14 mouse cellular contexts compared by ENCODE assay signal in the genomic region with DNA sequence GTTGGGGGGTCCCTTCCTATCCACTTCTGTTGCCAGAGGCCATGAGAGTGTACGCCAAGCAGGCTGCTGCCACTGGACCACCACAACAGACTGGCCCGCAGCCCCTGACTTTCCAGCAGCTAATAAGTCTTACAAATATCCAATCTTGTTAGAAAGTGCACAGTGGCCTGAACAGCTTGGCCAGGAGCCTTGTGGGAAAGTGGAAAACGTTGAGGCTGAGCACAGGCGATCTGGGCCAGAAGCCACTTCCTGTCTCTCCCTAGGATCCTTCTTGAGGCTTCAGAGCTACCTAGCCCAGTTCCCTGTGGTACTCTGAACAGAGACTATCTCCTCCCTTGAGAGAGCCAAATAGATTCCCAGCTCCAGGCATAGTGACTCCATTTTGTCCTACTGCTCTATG. TPM values are rescaled to one million over a fixed set of nuclear protein-coding genes. Genes with fewer than 3 reads are reported as not detected.
DNase-seq lines count a peak whose midpoint lies in the region; ATAC-seq and TF ChIP-seq lines count a peak whose summit lies in the region.
"Had no signal": no experiment of that assay in that cellular context is flagged by ENCODE, and none has a peak within 500 bp of the region (broad histone marks: within the 10 kb centered on the region; RNA-seq: fewer than 3 reads in every experiment).

No protein-coding gene starts in this region.

- H3K36me3 ChIP-seq in forebrain, embryonic 12.5 days (replicated peaks) = no peaks in the 10 kb centered on the region
- no peaks in the 10 kb centered on the region for H3K36me3 ChIP-seq in forebrain, postnatal 0 days (ENCODE audit: insufficient read depth)
- no peaks in the 10 kb centered on the region for H3K36me3 ChIP-seq in hindbrain, embryonic 12.5 days
- no peaks in the 10 kb centered on the region for H3K36me3 ChIP-seq in hindbrain, embryonic 11.5 days (ENCODE audit: control insufficient read depth, insufficient read depth, low read length)
- H3K36me3 ChIP-seq in embryonic facial prominence, embryonic 13.5 days = no peaks in the 10 kb centered on the region
- H3K36me3 ChIP-seq in limb, embryonic 12.5 days = no peaks in the 10 kb centered on the region
- H3K36me3 ChIP-seq: midbrain, embryonic 15.5 days had no signal

- no peaks in the 10 kb centered on the region for H3K27me3 ChIP-seq in forebrain, embryonic 12.5 days
- no peaks in the 10 kb centered on the region for H3K27me3 ChIP-seq in forebrain, postnatal 0 days (ENCODE audit: insufficient read depth, low read length)
- 0 out of 2 replicates have a peak, but pooled peaks cover 3% of the 10 kb centered on the region for H3K27me3 ChIP-seq in hindbrain, embryonic 12.5 days
- H3K27me3 ChIP-seq in hindbrain, embryonic 11.5 days (ENCODE audit: control insufficient read depth, insufficient read depth, low read length) = no peaks in the 10 kb centered on the region
- no peaks in the 10 kb centered on the region for H3K27me3 ChIP-seq in embryonic facial prominence, embryonic 13.5 days
- no peaks in the 10 kb centered on the region for H3K27me3 ChIP-seq in limb, embryonic 12.5 days
- H3K27me3 ChIP-seq: midbrain, embryonic 15.5 days had no signal

- no peak for ATAC-seq in forebrain, embryonic 12.5 days (ENCODE audit: low FRiP score)
- no peak for ATAC-seq in forebrain, postnatal 0 days
- no peak for ATAC-seq in hindbrain, embryonic 12.5 days (ENCODE audit: low FRiP score)
- ATAC-seq in hindbrain, embryonic 11.5 days (ENCODE audit: low FRiP score) = no peak
- no peak for ATAC-seq in embryonic facial prominence, embryonic 13.5 days (ENCODE audit: insufficient number of reproducible peaks, insufficient read depth, low FRiP score, low TSS enrichment, low read depth)
- ATAC-seq in limb, embryonic 12.5 days (ENCODE audit: insufficient number of reproducible peaks, insufficient read depth, low FRiP score, low TSS enrichment, low read depth) = no peak
- ATAC-seq: lung, postnatal 0 days; midbrain, embryonic 15.5 days had no signal

- TF ChIP-seq CTCF in forebrain, postnatal 0 days (IDR thresholded peaks at IDR 0.05; ENCODE audit: low read depth) = no peak

- no peak overlapping the region for H3K4me3 ChIP-seq in forebrain, embryonic 12.5 days (replicated peaks)
- H3K4me3 ChIP-seq in forebrain, postnatal 0 days (ENCODE audit: low read depth, low read length) = no peak overlapping the region
- H3K4me3 ChIP-seq in hindbrain, embryonic 12.5 days = no peak overlapping the region
- H3K4me3 ChIP-seq in hindbrain, embryonic 11.5 days (ENCODE audit: low read depth, low read length) = no peak overlapping the region
- H3K4me3 ChIP-seq in embryonic facial prominence, embryonic 13.5 days = no peak overlapping the region
- no peak overlapping the region for H3K4me3 ChIP-seq in limb, embryonic 12.5 days (replicated peaks)
- H3K4me3 ChIP-seq: midbrain, embryonic 15.5 days had no signal

- no peak overlapping the region for H3K4me2 ChIP-seq in forebrain, embryonic 12.5 days
- no peak overlapping the region for H3K4me2 ChIP-seq in forebrain, postnatal 0 days (ENCODE audit: low read depth)
- no peak overlapping the region for H3K4me2 ChIP-seq in hindbrain, embryonic 12.5 days (replicated peaks)
- H3K4me2 ChIP-seq in hindbrain, embryonic 11.5 days (replicated peaks; ENCODE audit: low read depth, low read length) = no peak overlapping the region
- no peak overlapping the region for H3K4me2 ChIP-seq in embryonic facial prominence, embryonic 13.5 days
- no peak overlapping the region; the same call in 1 of the 2 replicates for H3K4me2 ChIP-seq in limb, embryonic 12.5 days
- H3K4me2 ChIP-seq: midbrain, embryonic 15.5 days had no signal

- peaks cover 59% of the 10 kb centered on the region for H3K4me1 ChIP-seq in forebrain, embryonic 12.5 days
- peaks cover 12% of the 10 kb centered on the region; the same call in 1 of the 2 replicates for H3K4me1 ChIP-seq in forebrain, postnatal 0 days (ENCODE audit: insufficient read depth)
- peaks cover 64% of the 10 kb centered on the region for H3K4me1 ChIP-seq in hindbrain, embryonic 12.5 days
- peaks cover 12% of the 10 kb centered on the region for H3K4me1 ChIP-seq in hindbrain, embryonic 11.5 days (replicated peaks; ENCODE audit: control insufficient read depth, insufficient read depth, low read length)
- H3K4me1 ChIP-seq in embryonic facial prominence, embryonic 13.5 days = peaks cover 74% of the 10 kb centered on the region
- peaks cover 74% of the 10 kb centered on the region for H3K4me1 ChIP-seq in limb, embryonic 12.5 days (replicated peaks)

- H3K9ac ChIP-seq in forebrain, embryonic 12.5 days = no peak overlapping the region
- H3K9ac ChIP-seq in forebrain, postnatal 0 days = no peak overlapping the region
- H3K9ac ChIP-seq in hindbrain, embryonic 12.5 days = no peak overlapping the region
- H3K9ac ChIP-seq in hindbrain, embryonic 11.5 days (ENCODE audit: low read depth, low read length) = no peak overlapping the region
- no peak overlapping the region for H3K9ac ChIP-seq in embryonic facial prominence, embryonic 13.5 days
- H3K9ac ChIP-seq in limb, embryonic 12.5 days (replicated peaks) = no peak overlapping the region
- H3K9ac ChIP-seq: midbrain, embryonic 15.5 days had no signal

- no peaks in the 10 kb centered on the region for H3K9me3 ChIP-seq in forebrain, embryonic 12.5 days
- H3K9me3 ChIP-seq in forebrain, postnatal 0 days (ENCODE audit: low read length) = no peaks in the 10 kb centered on the region
- no peaks in the 10 kb centered on the region for H3K9me3 ChIP-seq in hindbrain, embryonic 12.5 days (replicated peaks)
- no peaks in the 10 kb centered on the region for H3K9me3 ChIP-seq in hindbrain, embryonic 11.5 days (ENCODE audit: control insufficient read depth, low read length)
- no peaks in the 10 kb centered on the region for H3K9me3 ChIP-seq in embryonic facial prominence, embryonic 13.5 days
- H3K9me3 ChIP-seq in limb, embryonic 12.5 days = no peaks in the 10 kb centered on the region
- H3K9me3 ChIP-seq: midbrain, embryonic 15.5 days had no signal

- H3K27ac ChIP-seq in forebrain, embryonic 12.5 days = peak overlapping the region; percentile 21; the same call in 1 of the 2 replicates
- H3K27ac ChIP-seq in forebrain, postnatal 0 days (ENCODE audit: low read depth, low read length) = no peak overlapping the region
- H3K27ac ChIP-seq in hindbrain, embryonic 12.5 days = peak overlapping the region; percentile 52
- no peak overlapping the region for H3K27ac ChIP-seq in hindbrain, embryonic 11.5 days (ENCODE audit: low read depth, low read length)
- peak overlapping the region; percentile 87 for H3K27ac ChIP-seq in embryonic facial prominence, embryonic 13.5 days
- peak overlapping the region; percentile 90 for H3K27ac ChIP-seq in limb, embryonic 12.5 days
- H3K27ac ChIP-seq: midbrain, embryonic 15.5 days had no signal

- no peak for DNase-seq in forebrain, postnatal 0 days
- no peak for DNase-seq in hindbrain, embryonic 11.5 days (ENCODE audit: low spot score)
- no peak for DNase-seq in adrenal gland, postnatal 4 days (ENCODE audit: low spot score in 2 of 2)
- no peak for DNase-seq in left cerebral cortex, postnatal 4 days
- DNase-seq: adrenal gland, postnatal 10 days; cerebellum, postnatal 14 days; kidney, adult 8-10 months; layer of hippocampus, adult 9-11 months had no signal

- intact Hi-C loops in left cerebral cortex, postnatal 4 days (cut with DNase I) = no loop called here

- 89% methylated on average over 4 of the region's 4 CpGs for WGBS in forebrain, embryonic 12.5 days
- WGBS in forebrain, postnatal 0 days = 83% methylated on average over 4 of the region's 4 CpGs
- 73% methylated on average over 4 of the region's 4 CpGs for WGBS in hindbrain, embryonic 12.5 days
- WGBS in hindbrain, embryonic 11.5 days = 86% methylated on average over 4 of the region's 4 CpGs
- 66% methylated on average over 4 of the region's 4 CpGs for WGBS in embryonic facial prominence, embryonic 13.5 days
- 63% methylated on average over 4 of the region's 4 CpGs for WGBS in limb, embryonic 12.5 days

RNA-seq across cellular contexts. Expression of gene Dlk1, which starts 39.3 kb away (rescaled TPM):
- 143 and 148 TPM in 2 replicates for polyA plus RNA-seq in forebrain, embryonic 12.5 days (2016; fragmentation: Nextera tagmentation; extraction: Ambion mirVana)
- 16.5 and 35.8 TPM in 2 replicates for total RNA-seq in forebrain, postnatal 0 days (2014; rRNA removed)
- polyA plus RNA-seq in forebrain, postnatal 0 days (2015; fragmentation: Nextera tagmentation; extraction: Ambion mirVana) = 12.6 and 18.8 TPM in 2 replicates
- 140 and 145 TPM in 2 replicates for polyA plus RNA-seq in hindbrain, embryonic 12.5 days (2016; fragmentation: Nextera tagmentation; extraction: Ambion mirVana)
- polyA plus RNA-seq in hindbrain, embryonic 11.5 days (2014; fragmentation: Nextera tagmentation; extraction: Ambion mirVana) = 77.7 and 84.4 TPM in 2 replicates
- polyA plus RNA-seq in embryonic facial prominence, embryonic 13.5 days (2015; fragmentation: Nextera tagmentation; extraction: Ambion mirVana) = 176 and 272 TPM in 2 replicates
- 120 and 148 TPM in 2 replicates for polyA plus RNA-seq in limb, embryonic 12.5 days (2016; fragmentation: Nextera tagmentation; extraction: Ambion mirVana)
- 1,000 to 10,000 TPM in 1 of 2 experiments, 100 to 1,000 TPM in 1; 974 to 1,168 TPM for total RNA-seq in adrenal gland, postnatal 4 days (2021)
- 1 to 10 TPM; 2.6 to 4.6 TPM for total RNA-seq in left cerebral cortex, postnatal 4 days (2021)

Comparison
In these comparisons a context has a peak if more than half of its experiments do, and no peak if none do; other contexts are left out.
1. H3K27ac ChIP-seq: peak in forebrain, embryonic 12.5 days (single experiment), hindbrain, embryonic 12.5 days (single experiment), embryonic facial prominence, embryonic 13.5 days (single experiment) and limb, embryonic 12.5 days (single experiment); none in forebrain, postnatal 0 days (single experiment) and hindbrain, embryonic 11.5 days (single experiment).